Mouse (Mus musculus): ENCODE measurements around the gene Ppp1ca. TPM values are rescaled to one million over a fixed set of nuclear protein-coding genes. Genes with fewer than 3 reads are reported as not detected.

Gene Ppp1ca
- total and polyA plus RNA-seq, 3 experiments = 272 to 406 (median 313) TPM

- Histone ChIP-seq H3K79me2 (replicated peaks; ENCODE audit: control insufficient read depth, insufficient read depth, low read length) (no peaks in the 10 kb centered on the region), H3K36me3 (ENCODE audit: control insufficient read depth, insufficient read depth, low read length) (no peaks in the 10 kb centered on the region), H3K4me1 (ENCODE audit: control insufficient read depth, insufficient read depth, low read length) (no peaks in the 10 kb centered on the region), H3K27me3 (ENCODE audit: control insufficient read depth, insufficient read depth, low read length) (no peaks in the 10 kb centered on the region), H3K4me3 (no peak overlapping the region), H3K9ac (ENCODE audit: low read depth, low read length) (no peak overlapping the region), H3K27ac (no peak overlapping the region)
- no peak for DNase-seq
- intact Hi-C loops (cut with DNase I) = loop anchor here (5.0 kb wide), 1 partner anchor 37 kb away; no protein-coding TSS in a partner anchor
- WGBS = 86% methylated on average over 6 of the region's 6 CpGs
- no peak for TF ChIP-seq EP300 (IDR thresholded peaks at IDR 0.05; ENCODE audit: insufficient read depth, low read depth, low read length)
- no peak for TF ChIP-seq POLR2A (IDR thresholded peaks at IDR 0.05; ENCODE audit: insufficient read depth, low read depth, low read length)
- no peak for TF ChIP-seq CTCF (IDR thresholded peaks at IDR 0.05)
These were observed 52.9 kb downstream of the Ppp1ca start for GRCm38 (mm10) chr19:4244775-4245174.

Small RNA genes lying within 50 kb of the gene (microRNA-seq; reads per million reads assigned to microRNA genes)
- gene Gm26115 = 0 reads per million in 2 experiments

Other genes with a start within 250 kb of the Ppp1ca start
Only the 30 nearest of the 31 such genes appear.
- under 1 TPM; 0.39 to 0.61 TPM for gene Aldh3b3, start 233.4 kb upstream of the Ppp1ca start, total RNA-seq (2021)
- gene Aldh3b3, start 233.4 kb upstream of the Ppp1ca start, polyA plus RNA-seq (2012; rRNA removed) = 2.8 and 5.4 TPM in 2 replicates
- gene Aldh3b2, start 219.7 kb upstream of the Ppp1ca start, total RNA-seq (2021) = under 1 TPM; 0.18 to 0.26 TPM
- gene Aldh3b2, start 219.7 kb upstream of the Ppp1ca start, polyA plus RNA-seq (2012; rRNA removed) = 0.91 and 1.6 TPM in 2 replicates
- gene Acy3, start 205.5 kb upstream of the Ppp1ca start, total RNA-seq (2021) = 10 to 100 TPM; 21.5 to 28.0 TPM
- gene Acy3, start 205.5 kb upstream of the Ppp1ca start, polyA plus RNA-seq (2012; rRNA removed) = 68.7 and 89.9 TPM in 2 replicates
- gene Tbx10, start 199.3 kb upstream of the Ppp1ca start, total RNA-seq (2021) = not detected
- 0.14 TPM in 1 of 2 replicates, not detected in the other for gene Tbx10, start 199.3 kb upstream of the Ppp1ca start, polyA plus RNA-seq (2012; rRNA removed)
- gene Nudt8, start 191.5 kb upstream of the Ppp1ca start, total RNA-seq (2021) = 100 to 1,000 TPM; 136 to 149 TPM
- gene Nudt8, start 191.5 kb upstream of the Ppp1ca start, polyA plus RNA-seq (2012; rRNA removed) = 46.4 and 61.9 TPM in 2 replicates
- 1 to 10 TPM; 1.0 to 1.7 TPM for gene Gm49405, start 191.4 kb upstream of the Ppp1ca start, total RNA-seq (2021)
- 11.0 TPM in 2 replicates for gene Gm49405, start 191.4 kb upstream of the Ppp1ca start, polyA plus RNA-seq (2012; rRNA removed)
- 100 to 1,000 TPM; 193 to 236 TPM for gene Doc2g, start 188.8 kb upstream of the Ppp1ca start, total RNA-seq (2021)
- 432 and 597 TPM in 2 replicates for gene Doc2g, start 188.8 kb upstream of the Ppp1ca start, polyA plus RNA-seq (2012; rRNA removed)
- gene Ndufv1, start 179.3 kb upstream of the Ppp1ca start, total RNA-seq (2021) = 1,000 to 10,000 TPM; 1,031 to 1,231 TPM
- gene Ndufv1, start 179.3 kb upstream of the Ppp1ca start, polyA plus RNA-seq (2012; rRNA removed) = 1,078 and 1,145 TPM in 2 replicates
- gene Gstp1, start 154.1 kb upstream of the Ppp1ca start, total RNA-seq (2021) = 100 to 1,000 TPM; 356 to 371 TPM
- gene Gstp1, start 154.1 kb upstream of the Ppp1ca start, polyA plus RNA-seq (2012; rRNA removed) = 480 and 490 TPM in 2 replicates
- 100 to 1,000 TPM; 121 to 137 TPM for gene Gstp2, start 146.0 kb upstream of the Ppp1ca start, total RNA-seq (2021)
- 38.3 and 58.2 TPM in 2 replicates for gene Gstp2, start 146.0 kb upstream of the Ppp1ca start, polyA plus RNA-seq (2012; rRNA removed)
- gene Gstp3, start 132.5 kb upstream of the Ppp1ca start, total RNA-seq (2021) = not detected
- 1.1 TPM in 1 of 2 replicates, not detected in the other for gene Gstp3, start 132.5 kb upstream of the Ppp1ca start, polyA plus RNA-seq (2012; rRNA removed)
- not detected for gene Cabp2, start 110.5 kb upstream of the Ppp1ca start, total RNA-seq (2021)
- gene Cabp2, start 110.5 kb upstream of the Ppp1ca start, polyA plus RNA-seq (2012; rRNA removed) = not detected in 2 replicates
- 10 to 100 TPM; 39.9 to 43.2 TPM for gene Cdk2ap2, start 94.9 kb upstream of the Ppp1ca start, total RNA-seq (2021)
- gene Cdk2ap2, start 94.9 kb upstream of the Ppp1ca start, polyA plus RNA-seq (2012; rRNA removed) = 81.3 and 85.3 TPM in 2 replicates
- 10 to 100 TPM; 18.1 to 19.9 TPM for gene Pitpnm1, start 92.1 kb upstream of the Ppp1ca start, total RNA-seq (2021)
- 43.6 and 49.9 TPM in 2 replicates for gene Pitpnm1, start 92.1 kb upstream of the Ppp1ca start, polyA plus RNA-seq (2012; rRNA removed)
- gene Aip, start 66.2 kb upstream of the Ppp1ca start, total RNA-seq (2021) = 10 to 100 TPM; 55.1 to 60.6 TPM
- gene Aip, start 66.2 kb upstream of the Ppp1ca start, polyA plus RNA-seq (2012; rRNA removed) = 69.4 and 82.1 TPM in 2 replicates
- gene Gpr152, start 52.3 kb upstream of the Ppp1ca start, total RNA-seq (2021) = under 1 TPM in 1 of 2 experiments, not detected in 1; 0.05 TPM
- gene Gpr152, start 52.3 kb upstream of the Ppp1ca start, polyA plus RNA-seq (2012; rRNA removed) = 0.12 TPM in 2 replicates
- gene Cabp4, start 48.0 kb upstream of the Ppp1ca start, total RNA-seq (2021) = not detected
- 0.21 TPM in 1 of 2 replicates, not detected in the other for gene Cabp4, start 48.0 kb upstream of the Ppp1ca start, polyA plus RNA-seq (2012; rRNA removed)
- gene Coro1b, start 43.4 kb upstream of the Ppp1ca start, total RNA-seq (2021) = 10 to 100 TPM; 43.9 to 45.1 TPM
- gene Coro1b, start 43.4 kb upstream of the Ppp1ca start, polyA plus RNA-seq (2012; rRNA removed) = 83.3 and 95.0 TPM in 2 replicates
- 1 to 10 TPM; 1.1 to 1.7 TPM for gene Ptprcap, start 38.5 kb upstream of the Ppp1ca start, total RNA-seq (2021)
- 2.2 and 6.4 TPM in 2 replicates for gene Ptprcap, start 38.5 kb upstream of the Ppp1ca start, polyA plus RNA-seq (2012; rRNA removed)
- gene Rps6kb2, start 28.7 kb upstream of the Ppp1ca start, total RNA-seq (2021) = 10 to 100 TPM; 14.7 to 18.2 TPM
- gene Rps6kb2, start 28.7 kb upstream of the Ppp1ca start, polyA plus RNA-seq (2012; rRNA removed) = 29.5 and 32.9 TPM in 2 replicates
- 10 to 100 TPM; 24.4 to 27.0 TPM for gene Carns1, start 16.6 kb upstream of the Ppp1ca start, total RNA-seq (2021)
- 78.0 and 79.1 TPM in 2 replicates for gene Carns1, start 16.6 kb upstream of the Ppp1ca start, polyA plus RNA-seq (2012; rRNA removed)
- gene Tbc1d10c, start 781 bp upstream of the Ppp1ca start, total RNA-seq (2021) = 10 to 100 TPM; 12.4 to 14.4 TPM
- 13.7 and 15.8 TPM in 2 replicates for gene Tbc1d10c, start 781 bp upstream of the Ppp1ca start, polyA plus RNA-seq (2012; rRNA removed)
- 1 to 10 TPM; 4.1 to 4.4 TPM for gene Rad9a, start 9.6 kb downstream of the Ppp1ca start, total RNA-seq (2021)
- 13.5 and 13.9 TPM in 2 replicates for gene Rad9a, start 9.6 kb downstream of the Ppp1ca start, polyA plus RNA-seq (2012; rRNA removed)
- 1 to 10 TPM in 1 of 2 experiments, under 1 TPM in 1; 0.55 to 1.0 TPM for gene Clcf1, start 22.2 kb downstream of the Ppp1ca start, total RNA-seq (2021)
- gene Clcf1, start 22.2 kb downstream of the Ppp1ca start, polyA plus RNA-seq (2012; rRNA removed) = 2.8 and 5.4 TPM in 2 replicates
- not detected for gene AC109138.7, start 22.3 kb downstream of the Ppp1ca start, total RNA-seq (2021)
- gene AC109138.7, start 22.3 kb downstream of the Ppp1ca start, polyA plus RNA-seq (2012; rRNA removed) = 15.3 TPM in 1 of 2 replicates, not detected in the other
- gene Pold4, start 39.8 kb downstream of the Ppp1ca start, total RNA-seq (2021) = 10 to 100 TPM in 1 of 2 experiments, 1 to 10 TPM in 1; 9.2 to 12.0 TPM
- gene Pold4, start 39.8 kb downstream of the Ppp1ca start, polyA plus RNA-seq (2012; rRNA removed) = 36.9 and 48.1 TPM in 2 replicates
- 1 to 10 TPM; 6.7 to 7.3 TPM for gene Ssh3, start 77.1 kb downstream of the Ppp1ca start, total RNA-seq (2021)
- gene Ssh3, start 77.1 kb downstream of the Ppp1ca start, polyA plus RNA-seq (2012; rRNA removed) = 13.7 and 15.9 TPM in 2 replicates
- under 1 TPM; 0.34 to 0.60 TPM for gene Ankrd13d, start 91.1 kb downstream of the Ppp1ca start, total RNA-seq (2021)
- 1.4 and 1.5 TPM in 2 replicates for gene Ankrd13d, start 91.1 kb downstream of the Ppp1ca start, polyA plus RNA-seq (2012; rRNA removed)
- gene Grk2, start 114.2 kb downstream of the Ppp1ca start, total RNA-seq (2021) = 10 to 100 TPM; 56.0 to 59.0 TPM
- gene Grk2, start 114.2 kb downstream of the Ppp1ca start, polyA plus RNA-seq (2012; rRNA removed) = 53.6 and 61.3 TPM in 2 replicates
- 10 to 100 TPM; 36.4 to 38.6 TPM for gene Kdm2a, start 206.2 kb downstream of the Ppp1ca start, total RNA-seq (2021)
- 49.7 and 82.9 TPM in 2 replicates for gene Kdm2a, start 206.2 kb downstream of the Ppp1ca start, polyA plus RNA-seq (2012; rRNA removed)

All from heart, adult 2 months (tissue).